Mouse (Mus musculus): ENCODE data around the gene Pemt. TPM values are rescaled to one million over a fixed set of nuclear protein-coding genes. Genes with fewer than 3 reads are reported as not detected.

The Pemt gene
- polyA plus RNA-seq, 1 experiment from 2014 or later, result 10.2 TPM

- ATAC-seq (replicated peaks; ENCODE audit: low FRiP score, low read depth), result no peak
- no peaks in the 10 kb centered on the region for H3K4me1 ChIP-seq (replicated peaks; ENCODE audit: insufficient read depth, low read length)
- WGBS, result 75% methylated on average over 1 of the region's 1 CpGs
- H3K9ac ChIP-seq (ENCODE audit: low read depth, low read length), result no peak overlapping the region
- no peaks in the 10 kb centered on the region for H3K36me3 ChIP-seq (ENCODE audit: insufficient read depth, low read length)
- H3K4me2 ChIP-seq (ENCODE audit: low read length), result no peak overlapping the region
- H3K27ac ChIP-seq, result no peak overlapping the region
- H3K4me3 ChIP-seq (replicated peaks; ENCODE audit: low read depth, low read length), result no peak overlapping the region
- no peaks in the 10 kb centered on the region for H3K9me3 ChIP-seq (replicated peaks; ENCODE audit: low read length)
- TF ChIP-seq CTCF (IDR thresholded peaks at IDR 0.05; ENCODE audit: low read depth), result no peak
- DNase-seq (ENCODE audit: low spot score), result no peak
- H3K27me3 ChIP-seq (ENCODE audit: insufficient read depth, low read length), result no peaks in the 10 kb centered on the region
Measured at GRCm38 (mm10) chr11:59939821-59940220, 106.5 kb downstream of the Pemt start.

GRCm38 (mm10) chr11:59937615-59938014, 108.7 kb downstream of the Pemt start:
- H3K4me3 ChIP-seq (replicated peaks; ENCODE audit: low read depth, low read length), result no peak overlapping the region
- no peak for TF ChIP-seq CTCF (IDR thresholded peaks at IDR 0.05; ENCODE audit: low read depth)
- H3K27me3 ChIP-seq (ENCODE audit: insufficient read depth, low read length), result no peaks in the 10 kb centered on the region
- WGBS, result 41% methylated on average over 2 of the region's 2 CpGs
- no peaks in the 10 kb centered on the region for H3K4me1 ChIP-seq (replicated peaks; ENCODE audit: insufficient read depth, low read length)
- no peak overlapping the region for H3K27ac ChIP-seq
- no peaks in the 10 kb centered on the region for H3K9me3 ChIP-seq (replicated peaks; ENCODE audit: low read length)
- no peak for DNase-seq (ENCODE audit: low spot score)
- H3K9ac ChIP-seq (ENCODE audit: low read depth, low read length), result no peak overlapping the region
- no peaks in the 10 kb centered on the region for H3K36me3 ChIP-seq (ENCODE audit: insufficient read depth, low read length)
- ATAC-seq (replicated peaks; ENCODE audit: low FRiP score, low read depth), result no peak
- H3K4me2 ChIP-seq (ENCODE audit: low read length), result no peak overlapping the region

GRCm38 (mm10) chr11:59937023-59937422, 109.3 kb downstream of the Pemt start:
- H3K4me2 ChIP-seq (ENCODE audit: low read length), result no peak overlapping the region
- no peak for DNase-seq (ENCODE audit: low spot score)
- no peaks in the 10 kb centered on the region for H3K9me3 ChIP-seq (replicated peaks; ENCODE audit: low read length)
- H3K9ac ChIP-seq (ENCODE audit: low read depth, low read length), result no peak overlapping the region
- no peaks in the 10 kb centered on the region for H3K27me3 ChIP-seq (ENCODE audit: insufficient read depth, low read length)
- 79% methylated on average over 3 of the region's 3 CpGs for WGBS
- H3K4me3 ChIP-seq (replicated peaks; ENCODE audit: low read depth, low read length), result no peak overlapping the region
- H3K36me3 ChIP-seq (ENCODE audit: insufficient read depth, low read length), result no peaks in the 10 kb centered on the region
- H3K4me1 ChIP-seq (replicated peaks; ENCODE audit: insufficient read depth, low read length), result no peaks in the 10 kb centered on the region
- TF ChIP-seq CTCF (IDR thresholded peaks at IDR 0.05; ENCODE audit: low read depth), result no peak
- ATAC-seq (replicated peaks; ENCODE audit: low FRiP score, low read depth), result no peak
- H3K27ac ChIP-seq, result no peak overlapping the region

GRCm38 (mm10) chr11:59933943-59934342, 112.3 kb downstream of the Pemt start:
- Histone ChIP-seq H3K36me3 (ENCODE audit: insufficient read depth, low read length) (no peaks in the 10 kb centered on the region), H3K9me3 (replicated peaks; ENCODE audit: low read length) (no peaks in the 10 kb centered on the region), H3K4me3 (replicated peaks; ENCODE audit: low read depth, low read length) (no peak overlapping the region), H3K9ac (ENCODE audit: low read depth, low read length) (no peak overlapping the region), H3K4me1 (replicated peaks; ENCODE audit: insufficient read depth, low read length) (no peaks in the 10 kb centered on the region), H3K4me2 (ENCODE audit: low read length) (no peak overlapping the region), H3K27me3 (ENCODE audit: insufficient read depth, low read length) (no peaks in the 10 kb centered on the region), H3K27ac (no peak overlapping the region)
- TF ChIP-seq CTCF (IDR thresholded peaks at IDR 0.05; ENCODE audit: low read depth), result no peak
- no peak for ATAC-seq (replicated peaks; ENCODE audit: low FRiP score, low read depth)
- no peak for DNase-seq (ENCODE audit: low spot score)
- 64% methylated on average over 12 of the region's 12 CpGs for WGBS

GRCm38 (mm10) chr11:59932560-59933337, 113.5 kb downstream of the Pemt start:
- ATAC-seq (replicated peaks; ENCODE audit: low FRiP score, low read depth), result no peak

GRCm38 (mm10) chr11:59930031-59930430, 116.3 kb downstream of the Pemt start:
- DNase-seq (ENCODE audit: low spot score) (no peak), ATAC-seq (replicated peaks; ENCODE audit: low FRiP score, low read depth) (no peak)
- Histone ChIP-seq H3K4me3 (replicated peaks; ENCODE audit: low read depth, low read length) (no peak overlapping the region), H3K9me3 (replicated peaks; ENCODE audit: low read length) (no peaks in the 10 kb centered on the region), H3K4me1 (replicated peaks; ENCODE audit: insufficient read depth, low read length) (no peaks in the 10 kb centered on the region), H3K4me2 (ENCODE audit: low read length) (no peak overlapping the region), H3K27me3 (ENCODE audit: insufficient read depth, low read length) (no peaks in the 10 kb centered on the region), H3K27ac (no peak overlapping the region), H3K9ac (ENCODE audit: low read depth, low read length) (no peak overlapping the region), H3K36me3 (ENCODE audit: insufficient read depth, low read length) (no peaks in the 10 kb centered on the region)
- no peak for TF ChIP-seq CTCF (IDR thresholded peaks at IDR 0.05; ENCODE audit: low read depth)
- WGBS, result 38% methylated on average over 4 of the region's 4 CpGs

More at GRCm38 (mm10) chr11:59932560-59933337, 113.5 kb downstream of the Pemt start:
- H3K27me3 ChIP-seq (ENCODE audit: insufficient read depth, low read length), result no peaks in the 10 kb centered on the region
- H3K4me3 ChIP-seq (replicated peaks; ENCODE audit: low read depth, low read length), result no peak overlapping the region
- no peaks in the 10 kb centered on the region for H3K36me3 ChIP-seq (ENCODE audit: insufficient read depth, low read length)
- no peaks in the 10 kb centered on the region for H3K4me1 ChIP-seq (replicated peaks; ENCODE audit: insufficient read depth, low read length)
- no peak overlapping the region for H3K4me2 ChIP-seq (ENCODE audit: low read length)
- no peak for DNase-seq (ENCODE audit: low spot score)
- no peak overlapping the region for H3K9ac ChIP-seq (ENCODE audit: low read depth, low read length)
- no peaks in the 10 kb centered on the region for H3K9me3 ChIP-seq (replicated peaks; ENCODE audit: low read length)
- no peak for TF ChIP-seq CTCF (IDR thresholded peaks at IDR 0.05; ENCODE audit: low read depth)
- 56% methylated on average over 9 of the region's 9 CpGs for WGBS
- no peak overlapping the region for H3K27ac ChIP-seq

All from kidney, postnatal 0 days (tissue).